Mouse (Mus musculus) layer of hippocampus, adult 18-20 months (tissue): ENCODE data around the gene Il31. TPM values are rescaled to one million over a fixed set of nuclear protein-coding genes. Genes with fewer than 3 reads are reported as not detected.
"Not testable (repeated sequence)": the region's sequence is repeated elsewhere in the genome, so short reads cannot be mapped to it uniquely, and the experiment has no call there.

Experiments
- DNase-seq, 2 experiments: peaks; one replicate each; pipeline ENCODE4 v3.0.0; 2022; ENCODE audit warnings: low spot score in 2 of 2
- long read RNA-seq: library from polyadenylated mRNA; stranded (forward); transcript quantifications from one replicate; pipeline ENCODE4 v2.0.0, GENCODE M21; 2021
- total RNA-seq, 2 experiments: library from RNA; stranded (reverse); gene quantifications; 2 replicates each; pipeline ENCODE4 v1.2.3; 2021

Gene Il31
- not detected for total RNA-seq
- long read RNA-seq = 0 reads

GRCm38 (mm10) chr5:123489112-123489785, at the start of gene Il31, which contains the start of gene Lrrc43:
Gene Il31 (minus strand): TSS chr5:123489489.
Gene Lrrc43 (plus strand): TSS chr5:123489305.
- no peak for DNase-seq

GRCm38 (mm10) chr5:123533801-123534200, 44.5 kb upstream of the Il31 start:
- DNase-seq = no peak

- DNase-seq = no peak
Observed at GRCm38 (mm10) chr5:123530056-123530455, 40.8 kb upstream of the Il31 start.

GRCm38 (mm10) chr5:123528641-123529040, 39.4 kb upstream of the Il31 start:
- no peak for DNase-seq

- DNase-seq = no peak
Observed at GRCm38 (mm10) chr5:123525916-123526495, 36.7 kb upstream of the Il31 start.

GRCm38 (mm10) chr5:123525281-123525680, 36.0 kb upstream of the Il31 start, which contains the start of gene Gm49027:
Gene Gm49027 (minus strand): TSS chr5:123525488.
- no peak for DNase-seq

- no peak for DNase-seq
Observed at GRCm38 (mm10) chr5:123524393-123524750, 35.1 kb upstream of the Il31 start.

- peak; percentile 95 to 98 for DNase-seq
Observed at GRCm38 (mm10) chr5:123523692-123524392, 34.6 kb upstream of the Il31 start, which contains the start of gene Diablo. Gene Diablo (minus strand): TSS chr5:123524176.

- DNase-seq = no peak
Observed at GRCm38 (mm10) chr5:123522166-123522565, 32.9 kb upstream of the Il31 start.

GRCm38 (mm10) chr5:123521621-123522020, 32.3 kb upstream of the Il31 start:
- DNase-seq = no peak

GRCm38 (mm10) chr5:123520666-123521065, 31.4 kb upstream of the Il31 start:
- no peak for DNase-seq

GRCm38 (mm10) chr5:123514871-123515270, 25.6 kb upstream of the Il31 start:
- DNase-seq = no peak

GRCm38 (mm10) chr5:123512102-123512501, 22.8 kb upstream of the Il31 start:
- no peak for DNase-seq

- DNase-seq = not testable (repeated sequence)
Observed at GRCm38 (mm10) chr5:123511426-123511825, 22.1 kb upstream of the Il31 start.

GRCm38 (mm10) chr5:123510160-123510559, 20.9 kb upstream of the Il31 start, which contains the start of gene B3gnt4:
Gene B3gnt4 (plus strand): TSS chr5:123510460.
- DNase-seq = no peak

GRCm38 (mm10) chr5:123508921-123509320, 19.6 kb upstream of the Il31 start:
- no peak for DNase-seq

- DNase-seq = peak; percentile 67 to 86
Observed at GRCm38 (mm10) chr5:123507936-123508723, 18.8 kb upstream of the Il31 start.

- DNase-seq = no peak
Observed at GRCm38 (mm10) chr5:123501973-123502372, 12.7 kb upstream of the Il31 start.

- peak in 1 of 2 experiments; percentile 74 for DNase-seq
Observed at GRCm38 (mm10) chr5:123499717-123500116, 10.4 kb upstream of the Il31 start.

GRCm38 (mm10) chr5:123489935-123490334, 646 bp upstream of the Il31 start:
- no peak for DNase-seq
